Comparison of ENCODE assay signal across 9 mouse cellular contexts in genomic region chr10:59930996-59931395, GRCm38 (mm10). TPM values are rescaled to one million over a fixed set of nuclear protein-coding genes. Genes with fewer than 3 reads are reported as not detected.
DNase-seq lines count a peak whose midpoint lies in the region; ATAC-seq and TF ChIP-seq lines count a peak whose summit lies in the region.
"Had no signal": no experiment of that assay in that cellular context is flagged by ENCODE, and none has a peak within 500 bp of the region (broad histone marks: within the 10 kb centered on the region; RNA-seq: fewer than 3 reads in every experiment).

No protein-coding gene starts in this region.

- WGBS in lung, postnatal 0 days = 32% methylated on average over 10 of the region's 10 CpGs
- WGBS in lung, adult 2 months = 46% methylated on average over 10 of the region's 10 CpGs
- WGBS in forebrain, embryonic 12.5 days = 32% methylated on average over 10 of the region's 10 CpGs
- WGBS in limb, embryonic 12.5 days = 24% methylated on average over 10 of the region's 10 CpGs
- WGBS in stomach, embryonic 16.5 days = 26% methylated on average over 10 of the region's 10 CpGs

- no peaks in the 10 kb centered on the region for H3K9me3 ChIP-seq in lung, postnatal 0 days (ENCODE audit: low read length)
- H3K9me3 ChIP-seq in forebrain, embryonic 12.5 days = no peaks in the 10 kb centered on the region
- no peaks in the 10 kb centered on the region for H3K9me3 ChIP-seq in limb, embryonic 12.5 days
- H3K9me3 ChIP-seq in stomach, embryonic 16.5 days (replicated peaks; ENCODE audit: control insufficient read depth, low read length) = no peaks in the 10 kb centered on the region

- no peak overlapping the region for H3K4me2 ChIP-seq in lung, postnatal 0 days (replicated peaks; ENCODE audit: low read depth, low read length)
- no peak overlapping the region for H3K4me2 ChIP-seq in forebrain, embryonic 12.5 days
- H3K4me2 ChIP-seq in limb, embryonic 12.5 days = peak overlapping the region; percentile 42
- no peak overlapping the region for H3K4me2 ChIP-seq in stomach, embryonic 16.5 days (ENCODE audit: low read depth, low read length)

- no peak overlapping the region for H3K4me3 ChIP-seq in lung, postnatal 0 days (ENCODE audit: low read depth, low read length)
- H3K4me3 ChIP-seq in lung, adult 2 months (replicated peaks; ENCODE audit: extremely low read depth, low read depth, low read length) = no peak overlapping the region
- no peak overlapping the region for H3K4me3 ChIP-seq in forebrain, embryonic 12.5 days (replicated peaks)
- H3K4me3 ChIP-seq in limb, embryonic 12.5 days (replicated peaks) = no peak overlapping the region
- H3K4me3 ChIP-seq in stomach, embryonic 16.5 days (replicated peaks; ENCODE audit: low read length) = no peak overlapping the region

- no peak for TF ChIP-seq POLR2A in lung, adult 2 months (IDR thresholded peaks at IDR 0.05; ENCODE audit: borderline replicate concordance, extremely low read depth, low read depth, low read length)

- H3K4me1 ChIP-seq in lung, postnatal 0 days (ENCODE audit: insufficient read depth, low read depth, low read length) = no peaks in the 10 kb centered on the region
- H3K4me1 ChIP-seq in lung, adult 2 months (ENCODE audit: control insufficient read depth, insufficient read depth, low read length) = peaks cover 8% of the 10 kb centered on the region
- peaks cover 8% of the 10 kb centered on the region for H3K4me1 ChIP-seq in forebrain, embryonic 12.5 days
- H3K4me1 ChIP-seq in limb, embryonic 12.5 days (replicated peaks) = peaks cover 12% of the 10 kb centered on the region
- H3K4me1 ChIP-seq in stomach, embryonic 16.5 days (ENCODE audit: control insufficient read depth, insufficient read depth, low read length) = no peaks in the 10 kb centered on the region

- DNase-seq in lung, postnatal 0 days (ENCODE audit: low spot score) = peak; percentile 54
- no peak for DNase-seq in lung, adult 2 months
- no peak for DNase-seq in natural killer cell, adult 2 months (ENCODE audit: low spot score in 2 of 2)
- DNase-seq in gastrocnemius, postnatal 25 days = no peak
- DNase-seq: cerebellum, adult 11 months had no signal

- no peaks in the 10 kb centered on the region for H3K36me3 ChIP-seq in lung, postnatal 0 days (ENCODE audit: insufficient read depth, low read length)
- H3K36me3 ChIP-seq in forebrain, embryonic 12.5 days (replicated peaks) = no peaks in the 10 kb centered on the region
- no peaks in the 10 kb centered on the region for H3K36me3 ChIP-seq in limb, embryonic 12.5 days
- no peaks in the 10 kb centered on the region for H3K36me3 ChIP-seq in stomach, embryonic 16.5 days (ENCODE audit: control insufficient read depth, insufficient read depth, low read length)

- TF ChIP-seq CTCF in lung, postnatal 0 days (IDR thresholded peaks at IDR 0.05) = no peak
- no peak for TF ChIP-seq CTCF in lung, adult 2 months (IDR thresholded peaks at IDR 0.05; ENCODE audit: insufficient read depth, low read length)

- no peak overlapping the region for H3K9ac ChIP-seq in lung, postnatal 0 days (replicated peaks; ENCODE audit: low read depth)
- H3K9ac ChIP-seq in forebrain, embryonic 12.5 days = no peak overlapping the region
- no peak overlapping the region; the same call in 1 of the 2 replicates for H3K9ac ChIP-seq in limb, embryonic 12.5 days (replicated peaks)
- H3K9ac ChIP-seq in stomach, embryonic 16.5 days (ENCODE audit: low read length) = no peak overlapping the region

- H3K27me3 ChIP-seq in lung, postnatal 0 days (replicated peaks; ENCODE audit: insufficient read depth, low read length) = no peaks in the 10 kb centered on the region
- H3K27me3 ChIP-seq in forebrain, embryonic 12.5 days = no peaks in the 10 kb centered on the region
- H3K27me3 ChIP-seq in limb, embryonic 12.5 days = no peaks in the 10 kb centered on the region
- no peaks in the 10 kb centered on the region for H3K27me3 ChIP-seq in stomach, embryonic 16.5 days (ENCODE audit: control insufficient read depth, insufficient read depth, low read length)

- peak; percentile 39; the same call in 1 of the 2 replicates for ATAC-seq in lung, postnatal 0 days
- ATAC-seq in forebrain, embryonic 12.5 days (ENCODE audit: low FRiP score) = peak; percentile 67
- peak; percentile 84 for ATAC-seq in limb, embryonic 12.5 days (ENCODE audit: insufficient number of reproducible peaks, insufficient read depth, low FRiP score, low TSS enrichment, low read depth)
- ATAC-seq in stomach, embryonic 16.5 days (ENCODE audit: insufficient read depth, low FRiP score) = peak; percentile 46; the same call in 1 of the 2 replicates
- ATAC-seq in megakaryocyte-erythroid progenitor cell, adult 5-6 weeks (replicated peaks; ENCODE audit: low FRiP score, low TSS enrichment, poor library complexity, severe bottlenecking) = no peak

- H3K27ac ChIP-seq in lung, postnatal 0 days (ENCODE audit: low read length) = no peak overlapping the region
- no peak overlapping the region for H3K27ac ChIP-seq in forebrain, embryonic 12.5 days
- H3K27ac ChIP-seq in limb, embryonic 12.5 days = peak overlapping the region; percentile 78
- no peak overlapping the region for H3K27ac ChIP-seq in stomach, embryonic 16.5 days (ENCODE audit: low read length)

- no peak for TF ChIP-seq EP300 in lung, postnatal 0 days (IDR thresholded peaks at IDR 0.05)

RNA-seq across cellular contexts. Expression of gene Ddit4, which starts 20.6 kb away (rescaled TPM):
- polyA plus RNA-seq in lung, postnatal 0 days (2015; fragmentation: Nextera tagmentation; extraction: Ambion mirVana) = 21.2 and 28.1 TPM in 2 replicates
- 32.6 and 53.4 TPM in 2 replicates for polyA plus RNA-seq in lung, adult 2 months (2012; rRNA removed)
- polyA plus RNA-seq in forebrain, embryonic 12.5 days (2016; fragmentation: Nextera tagmentation; extraction: Ambion mirVana) = 58.9 and 61.6 TPM in 2 replicates
- polyA plus RNA-seq in limb, embryonic 12.5 days (2016; fragmentation: Nextera tagmentation; extraction: Ambion mirVana) = 90.7 and 91.8 TPM in 2 replicates
- polyA plus RNA-seq in stomach, embryonic 16.5 days (2015; fragmentation: Nextera tagmentation; extraction: Ambion mirVana) = 30.4 and 34.8 TPM in 2 replicates
- 10 to 100 TPM in 1 of 2 experiments, 1 to 10 TPM in 1; 8.6 to 11.4 TPM for total RNA-seq in gastrocnemius, postnatal 25 days (2021)
- 2.0 and 3.0 TPM in 2 replicates for total RNA-seq in megakaryocyte-erythroid progenitor cell, adult 5-6 weeks (2014; fragmentation: Nextera tagmentation)
- total RNA-seq in megakaryocyte-erythroid progenitor cell, adult 5-6 weeks (2017) = 2.0 and 4.4 TPM in 2 replicates

RNA-seq across cellular contexts. Expression of gene Dnajb12, which starts 51.6 kb away (rescaled TPM):
- 19.8 and 24.4 TPM in 2 replicates for polyA plus RNA-seq in lung, postnatal 0 days (2015; fragmentation: Nextera tagmentation; extraction: Ambion mirVana)
- polyA plus RNA-seq in lung, adult 2 months (2012; rRNA removed) = 49.5 and 57.2 TPM in 2 replicates
- 21.2 and 22.7 TPM in 2 replicates for polyA plus RNA-seq in forebrain, embryonic 12.5 days (2016; fragmentation: Nextera tagmentation; extraction: Ambion mirVana)
- polyA plus RNA-seq in limb, embryonic 12.5 days (2016; fragmentation: Nextera tagmentation; extraction: Ambion mirVana) = 17.6 and 20.7 TPM in 2 replicates
- polyA plus RNA-seq in stomach, embryonic 16.5 days (2015; fragmentation: Nextera tagmentation; extraction: Ambion mirVana) = 20.4 and 26.1 TPM in 2 replicates
- total RNA-seq in gastrocnemius, postnatal 25 days (2021) = 10 to 100 TPM; 49.4 to 49.8 TPM
- total RNA-seq in megakaryocyte-erythroid progenitor cell, adult 5-6 weeks (2014; fragmentation: Nextera tagmentation) = 27.1 and 35.8 TPM in 2 replicates
- 15.1 and 27.7 TPM in 2 replicates for total RNA-seq in megakaryocyte-erythroid progenitor cell, adult 5-6 weeks (2017)
